Mouse (Mus musculus): ENCODE data around the gene Prox1. TPM values are rescaled to one million over a fixed set of nuclear protein-coding genes. Genes with fewer than 3 reads are reported as not detected.

The Prox1 gene
- total RNA-seq, 1 experiment = 0.18 TPM

GRCm38 (mm10) chr1:190132897-190133296, 37.6 kb downstream of the Prox1 start:
- no peak for DNase-seq (ENCODE audit: low read depth, low spot score)
- Histone ChIP-seq H3K9me3 (ENCODE audit: control insufficient read depth, insufficient read depth, low read depth, low read length) (no peaks in the 10 kb centered on the region), H3K36me3 (ENCODE audit: control insufficient read depth, insufficient read depth, low read length, poor library complexity, severe bottlenecking) (no peaks in the 10 kb centered on the region), H3K27ac (ENCODE audit: insufficient read depth, low read depth, low read length, poor library complexity, severe bottlenecking) (no peak overlapping the region), H3K4me1 (ENCODE audit: control insufficient read depth in 2 of 2, insufficient read depth in 2 of 2, low read length in 2 of 2, poor library complexity in 1 of 2) (peaks cover 0 to 2% of the 10 kb centered on the region in 2 experiments; a peak in 1 of 4 replicates), H3K4me3 (ENCODE audit: insufficient read depth in 1 of 2, low read depth in 1 of 2, low read length in 2 of 2, poor library complexity in 1 of 2, severe bottlenecking in 1 of 2) (no peak overlapping the region), H3K9ac (ENCODE audit: insufficient read depth, low read depth, low read length, poor library complexity, severe bottlenecking) (no peak overlapping the region)
- no peak for TF ChIP-seq ZNF384 (IDR thresholded peaks at IDR 0.05; ENCODE audit: low read depth, low read length)
- TF ChIP-seq ZC3H11A (IDR thresholded peaks at IDR 0.05; ENCODE audit: borderline replicate concordance, low read depth, low read length) = no peak
- TF ChIP-seq CHD2 (IDR thresholded peaks at IDR 0.05; ENCODE audit: low read depth, low read length) = no peak
- no peak for TF ChIP-seq MAFK (IDR thresholded peaks at IDR 0.05; ENCODE audit: insufficient read depth, low read depth, low read length)
- TF ChIP-seq HCFC1 (IDR thresholded peaks at IDR 0.05; ENCODE audit: borderline replicate concordance, insufficient read depth, low read length) = no peak
- in situ Hi-C loops (cut with MboI; ENCODE audit: low sequenced_read_pairs in 2 of 2, unreplicated experiment in 2 of 2) = no loop called here

GRCm38 (mm10) chr1:190130888-190131287, 39.6 kb downstream of the Prox1 start:
- H3K9me3 ChIP-seq (ENCODE audit: control insufficient read depth, insufficient read depth, low read depth, low read length) = no peaks in the 10 kb centered on the region
- H3K4me1 ChIP-seq (ENCODE audit: control insufficient read depth in 2 of 2, insufficient read depth in 2 of 2, low read length in 2 of 2, poor library complexity in 1 of 2) = peaks cover 0 to 4% of the 10 kb centered on the region in 2 experiments; a peak in 1 of 4 replicates
- DNase-seq (ENCODE audit: low read depth, low spot score) = no peak
- H3K4me3 ChIP-seq (ENCODE audit: insufficient read depth in 1 of 2, low read depth in 1 of 2, low read length in 2 of 2, poor library complexity in 1 of 2, severe bottlenecking in 1 of 2) = no peak overlapping the region
- TF ChIP-seq HCFC1 (IDR thresholded peaks at IDR 0.05; ENCODE audit: borderline replicate concordance, insufficient read depth, low read length) (no peak), ZC3H11A (IDR thresholded peaks at IDR 0.05; ENCODE audit: borderline replicate concordance, low read depth, low read length) (no peak), CHD2 (IDR thresholded peaks at IDR 0.05; ENCODE audit: low read depth, low read length) (no peak), MAFK (IDR thresholded peaks at IDR 0.05; ENCODE audit: insufficient read depth, low read depth, low read length) (no peak), ZNF384 (IDR thresholded peaks at IDR 0.05; ENCODE audit: low read depth, low read length) (no peak)
- no peak overlapping the region for H3K27ac ChIP-seq (ENCODE audit: insufficient read depth, low read depth, low read length, poor library complexity, severe bottlenecking)
- no peak overlapping the region for H3K9ac ChIP-seq (ENCODE audit: insufficient read depth, low read depth, low read length, poor library complexity, severe bottlenecking)
- no peaks in the 10 kb centered on the region for H3K36me3 ChIP-seq (ENCODE audit: control insufficient read depth, insufficient read depth, low read length, poor library complexity, severe bottlenecking)
- in situ Hi-C loops (cut with MboI; ENCODE audit: low sequenced_read_pairs in 2 of 2, unreplicated experiment in 2 of 2) = no loop called here

GRCm38 (mm10) chr1:190129553-190129952, 41.0 kb downstream of the Prox1 start:
- H3K4me1 ChIP-seq (ENCODE audit: control insufficient read depth in 2 of 2, insufficient read depth in 2 of 2, low read length in 2 of 2, poor library complexity in 1 of 2) = peaks cover 0 to 4% of the 10 kb centered on the region in 2 experiments; a peak in 1 of 4 replicates
- no peaks in the 10 kb centered on the region for H3K9me3 ChIP-seq (ENCODE audit: control insufficient read depth, insufficient read depth, low read depth, low read length)
- no peak for DNase-seq (ENCODE audit: low read depth, low spot score)
- no peak overlapping the region for H3K27ac ChIP-seq (ENCODE audit: insufficient read depth, low read depth, low read length, poor library complexity, severe bottlenecking)
- H3K4me3 ChIP-seq (ENCODE audit: insufficient read depth in 1 of 2, low read depth in 1 of 2, low read length in 2 of 2, poor library complexity in 1 of 2, severe bottlenecking in 1 of 2) = no peak overlapping the region
- H3K36me3 ChIP-seq (ENCODE audit: control insufficient read depth, insufficient read depth, low read length, poor library complexity, severe bottlenecking) = no peaks in the 10 kb centered on the region
- no peak overlapping the region for H3K9ac ChIP-seq (ENCODE audit: insufficient read depth, low read depth, low read length, poor library complexity, severe bottlenecking)
- TF ChIP-seq MAFK (IDR thresholded peaks at IDR 0.05; ENCODE audit: insufficient read depth, low read depth, low read length) (no peak), CHD2 (IDR thresholded peaks at IDR 0.05; ENCODE audit: low read depth, low read length) (no peak), ZNF384 (IDR thresholded peaks at IDR 0.05; ENCODE audit: low read depth, low read length) (no peak), ZC3H11A (IDR thresholded peaks at IDR 0.05; ENCODE audit: borderline replicate concordance, low read depth, low read length) (no peak), HCFC1 (IDR thresholded peaks at IDR 0.05; ENCODE audit: borderline replicate concordance, insufficient read depth, low read length) (no peak)
- in situ Hi-C loops (cut with MboI; ENCODE audit: low sequenced_read_pairs in 2 of 2, unreplicated experiment in 2 of 2) = no loop called here

- TF ChIP-seq ZNF384 (IDR thresholded peaks at IDR 0.05; ENCODE audit: low read depth, low read length) = no peak
- no peak for TF ChIP-seq HCFC1 (IDR thresholded peaks at IDR 0.05; ENCODE audit: borderline replicate concordance, insufficient read depth, low read length)
- no peak for TF ChIP-seq MAFK (IDR thresholded peaks at IDR 0.05; ENCODE audit: insufficient read depth, low read depth, low read length)
- no peak for TF ChIP-seq CHD2 (IDR thresholded peaks at IDR 0.05; ENCODE audit: low read depth, low read length)
- TF ChIP-seq ZC3H11A (IDR thresholded peaks at IDR 0.05; ENCODE audit: borderline replicate concordance, low read depth, low read length) = no peak
- no peak for DNase-seq (ENCODE audit: low read depth, low spot score)
- Histone ChIP-seq H3K9ac (ENCODE audit: insufficient read depth, low read depth, low read length, poor library complexity, severe bottlenecking) (no peak overlapping the region), H3K36me3 (ENCODE audit: control insufficient read depth, insufficient read depth, low read length, poor library complexity, severe bottlenecking) (no peaks in the 10 kb centered on the region), H3K9me3 (ENCODE audit: control insufficient read depth, insufficient read depth, low read depth, low read length) (no peaks in the 10 kb centered on the region), H3K27ac (ENCODE audit: insufficient read depth, low read depth, low read length, poor library complexity, severe bottlenecking) (no peak overlapping the region), H3K4me1 (ENCODE audit: control insufficient read depth in 2 of 2, insufficient read depth in 2 of 2, low read length in 2 of 2, poor library complexity in 1 of 2) (peaks cover 0 to 4% of the 10 kb centered on the region in 2 experiments; a peak in 1 of 4 replicates), H3K4me3 (ENCODE audit: insufficient read depth in 1 of 2, low read depth in 1 of 2, low read length in 2 of 2, poor library complexity in 1 of 2, severe bottlenecking in 1 of 2) (no peak overlapping the region)
- in situ Hi-C loops (cut with MboI; ENCODE audit: low sequenced_read_pairs in 2 of 2, unreplicated experiment in 2 of 2) = no loop called here
Measured at GRCm38 (mm10) chr1:190128674-190129322, 41.7 kb downstream of the Prox1 start.
